Comparison of ENCODE assay signal across 10 mouse cellular contexts in genomic region chr11:19024496-19025265, GRCm38 (mm10). TPM values are rescaled to one million over a fixed set of nuclear protein-coding genes. Genes with fewer than 3 reads are reported as not detected.
DNase-seq lines count a peak whose midpoint lies in the region; ATAC-seq and TF ChIP-seq lines count a peak whose summit lies in the region.
"Had no signal": no experiment of that assay in that cellular context is flagged by ENCODE, and none has a peak within 500 bp of the region (broad histone marks: within the 10 kb centered on the region; RNA-seq: fewer than 3 reads in every experiment).

No protein-coding gene starts in this region.

- DNase-seq in heart, adult 2 months: no peak
- DNase-seq in midbrain, embryonic 14.5 days: peak; percentile 86
- peak; percentile 51 for DNase-seq in embryo, embryonic 9.5 days (ENCODE audit: extremely low spot score)
- peak; percentile 48 for DNase-seq in splenic B cell, adult 2 months (ENCODE audit: low read depth, low spot score)
- DNase-seq in ovary, adult 18-20 months (ENCODE audit: low spot score): no peak
- no peak for DNase-seq in urinary bladder, postnatal 10 days (ENCODE audit: low spot score)

- TF ChIP-seq CTCF in heart, adult 2 months (IDR thresholded peaks at IDR 0.05): peak; percentile 68

- H3K4me3 ChIP-seq in heart, adult 2 months: no peak overlapping the region
- H3K4me3 ChIP-seq in heart, embryonic 11.5 days (ENCODE audit: low read depth, low read length): no peak overlapping the region
- H3K4me3 ChIP-seq in midbrain, embryonic 14.5 days (replicated peaks; ENCODE audit: low read depth, low read length): no peak overlapping the region
- no peak overlapping the region for H3K4me3 ChIP-seq in midbrain, embryonic 15.5 days
- H3K4me3 ChIP-seq: embryonic facial prominence, embryonic 15.5 days; megakaryocyte, embryonic 14.5 days had no signal

- H3K9me3 ChIP-seq in heart, embryonic 11.5 days (replicated peaks; ENCODE audit: control insufficient read depth, low read length): no peaks in the 10 kb centered on the region
- no peaks in the 10 kb centered on the region for H3K9me3 ChIP-seq in midbrain, embryonic 14.5 days (ENCODE audit: control insufficient read depth, low read length)
- H3K9me3 ChIP-seq in midbrain, embryonic 15.5 days: no peaks in the 10 kb centered on the region
- H3K9me3 ChIP-seq: embryonic facial prominence, embryonic 15.5 days; megakaryocyte, embryonic 14.5 days had no signal

- H3K4me2 ChIP-seq in heart, embryonic 11.5 days: no peak overlapping the region
- no peak overlapping the region for H3K4me2 ChIP-seq in midbrain, embryonic 14.5 days (ENCODE audit: low read length)
- H3K4me2 ChIP-seq in midbrain, embryonic 15.5 days: no peak overlapping the region
- H3K4me2 ChIP-seq: embryonic facial prominence, embryonic 15.5 days had no signal

- TF ChIP-seq EP300 in heart, adult 2 months (IDR thresholded peaks at IDR 0.05; ENCODE audit: insufficient read depth, low read depth, low read length): no peak

- no peaks in the 10 kb centered on the region for H3K4me1 ChIP-seq in heart, adult 2 months (ENCODE audit: control insufficient read depth, insufficient read depth, low read length)
- H3K4me1 ChIP-seq in heart, embryonic 11.5 days (ENCODE audit: control insufficient read depth, insufficient read depth, low read length): peaks cover 23% of the 10 kb centered on the region
- peaks cover 16% of the 10 kb centered on the region for H3K4me1 ChIP-seq in midbrain, embryonic 14.5 days (ENCODE audit: control insufficient read depth, insufficient read depth, low read length)
- H3K4me1 ChIP-seq in midbrain, embryonic 15.5 days: peaks cover 22% of the 10 kb centered on the region

- H3K27ac ChIP-seq in heart, adult 2 months: no peak overlapping the region
- no peak overlapping the region for H3K27ac ChIP-seq in heart, embryonic 11.5 days (ENCODE audit: low read depth, low read length)
- H3K27ac ChIP-seq in midbrain, embryonic 14.5 days (replicated peaks; ENCODE audit: low read depth, low read length): no peak overlapping the region
- no peak overlapping the region for H3K27ac ChIP-seq in midbrain, embryonic 15.5 days
- H3K27ac ChIP-seq: embryonic facial prominence, embryonic 15.5 days had no signal

- no peaks in the 10 kb centered on the region for H3K79me2 ChIP-seq in heart, adult 2 months (replicated peaks; ENCODE audit: control insufficient read depth, insufficient read depth, low read length)

- no peak for ATAC-seq in heart, embryonic 11.5 days (replicated peaks; ENCODE audit: insufficient number of reproducible peaks, low FRiP score, low TSS enrichment)
- ATAC-seq in midbrain, embryonic 14.5 days (ENCODE audit: low FRiP score, low TSS enrichment): no peak
- ATAC-seq in midbrain, embryonic 15.5 days (replicated peaks): no peak

- H3K9ac ChIP-seq in heart, adult 2 months (ENCODE audit: low read depth, low read length): no peak overlapping the region
- no peak overlapping the region for H3K9ac ChIP-seq in heart, embryonic 11.5 days (ENCODE audit: low read depth, low read length)
- no peak overlapping the region for H3K9ac ChIP-seq in midbrain, embryonic 14.5 days (replicated peaks; ENCODE audit: low read length)
- no peak overlapping the region for H3K9ac ChIP-seq in midbrain, embryonic 15.5 days
- H3K9ac ChIP-seq: embryonic facial prominence, embryonic 15.5 days had no signal

- WGBS in heart, adult 2 months: 42% methylated on average over 8 of the region's 8 CpGs
- WGBS in heart, embryonic 11.5 days (ENCODE audit: insufficient replicate concordance): 30% methylated on average over 8 of the region's 8 CpGs
- WGBS in midbrain, embryonic 14.5 days: 33% methylated on average over 8 of the region's 8 CpGs
- 36% methylated on average over 8 of the region's 8 CpGs for WGBS in midbrain, embryonic 15.5 days

- TF ChIP-seq POLR2A in heart, adult 2 months (IDR thresholded peaks at IDR 0.05; ENCODE audit: insufficient read depth, low read depth, low read length): no peak

- no peaks in the 10 kb centered on the region for H3K36me3 ChIP-seq in heart, adult 2 months (ENCODE audit: control insufficient read depth, insufficient read depth, low read length)
- no peaks in the 10 kb centered on the region for H3K36me3 ChIP-seq in heart, embryonic 11.5 days (ENCODE audit: control insufficient read depth, insufficient read depth, low read length)
- no peaks in the 10 kb centered on the region for H3K36me3 ChIP-seq in midbrain, embryonic 14.5 days (ENCODE audit: control insufficient read depth, insufficient read depth, low read length)
- H3K36me3 ChIP-seq in midbrain, embryonic 15.5 days (replicated peaks): no peaks in the 10 kb centered on the region
- no peaks in the 10 kb centered on the region for H3K36me3 ChIP-seq in splenic B cell, adult 2 months (ENCODE audit: control insufficient read depth, insufficient read depth, low read length, poor library complexity, severe bottlenecking)
- H3K36me3 ChIP-seq: embryonic facial prominence, embryonic 15.5 days had no signal

- intact Hi-C loops in heart, adult 2 months (cut with DNase I): loop anchor here (1.0 to 10.0 kb wide), 7 partner anchors 118 to 1740 kb away; no protein-coding TSS in a partner anchor

- H3K27me3 ChIP-seq in heart, adult 2 months (ENCODE audit: control insufficient read depth, insufficient read depth, low read length): no peaks in the 10 kb centered on the region
- no peaks in the 10 kb centered on the region for H3K27me3 ChIP-seq in heart, embryonic 11.5 days (ENCODE audit: control insufficient read depth, insufficient read depth, low read length)
- peaks cover 15% of the 10 kb centered on the region for H3K27me3 ChIP-seq in midbrain, embryonic 14.5 days (ENCODE audit: control insufficient read depth, insufficient read depth, low read length)
- peaks cover 33% of the 10 kb centered on the region; the same call in 1 of the 2 replicates for H3K27me3 ChIP-seq in midbrain, embryonic 15.5 days (replicated peaks)
- no peaks in the 10 kb centered on the region; the same call in 1 of the 2 replicates for H3K27me3 ChIP-seq in splenic B cell, adult 2 months (ENCODE audit: control insufficient read depth, insufficient read depth, low read length, poor library complexity, severe bottlenecking)

RNA-seq across cellular contexts. Expression of gene Meis1, which starts 5.9 kb away (rescaled TPM):
- 10 to 100 TPM; 29.0 to 31.4 TPM for total RNA-seq in heart, adult 2 months (2021)
- polyA plus RNA-seq in heart, adult 2 months (2012; rRNA removed): 18.2 and 22.6 TPM in 2 replicates
- 72.8 and 89.0 TPM in 2 replicates for polyA plus RNA-seq in heart, embryonic 11.5 days (2014; fragmentation: Nextera tagmentation; extraction: Ambion mirVana)
- polyA plus RNA-seq in midbrain, embryonic 14.5 days (2014; fragmentation: Nextera tagmentation; extraction: Ambion mirVana): 33.4 and 51.7 TPM in 2 replicates
- polyA plus RNA-seq in midbrain, embryonic 15.5 days (2015; fragmentation: Nextera tagmentation; extraction: Ambion mirVana): 38.5 and 43.1 TPM in 2 replicates

Comparison
In these comparisons a context has a peak if more than half of its experiments do, and no peak if none do; other contexts are left out.
1. DNase-seq: peak in midbrain, embryonic 14.5 days (single experiment), embryo, embryonic 9.5 days (single experiment) and splenic B cell, adult 2 months (single experiment); none in heart, adult 2 months (0 of 2), ovary, adult 18-20 months (single experiment) and urinary bladder, postnatal 10 days (single experiment).